22 mouse cellular contexts compared by ENCODE assay signal in the genomic region with DNA sequence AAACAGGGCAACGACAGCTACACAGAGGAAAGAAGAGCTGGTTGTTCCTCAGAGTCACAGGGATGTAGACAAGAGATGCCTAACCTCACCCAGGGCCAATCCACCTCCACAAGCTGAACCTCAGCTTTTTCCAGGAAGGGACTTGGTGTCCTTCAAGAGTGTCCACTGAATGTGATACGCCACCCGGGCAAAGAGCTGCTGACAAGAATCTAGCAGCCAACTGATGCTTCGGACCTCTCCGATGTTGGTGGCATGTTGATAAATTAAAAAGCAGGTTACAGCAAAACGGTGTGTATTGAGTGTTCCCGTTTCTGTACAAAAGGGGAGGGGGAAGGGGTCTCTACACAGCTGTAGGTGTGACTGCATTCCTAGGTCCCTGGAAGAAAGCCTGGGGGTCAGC. TPM values are rescaled to one million over a fixed set of nuclear protein-coding genes. Genes with fewer than 3 reads are reported as not detected.
"Had no signal": no experiment of that assay in that cellular context is flagged by ENCODE, and none has a peak within 500 bp of the region (broad histone marks: within the 10 kb centered on the region; RNA-seq: fewer than 3 reads in every experiment).

No protein-coding gene starts in this region.

- ATAC-seq: liver, postnatal 0 days; lung, postnatal 0 days; midbrain, embryonic 15.5 days had no signal

- H3K27ac ChIP-seq: kidney, embryonic 15.5 days; limb, embryonic 12.5 days; limb, embryonic 15.5 days; liver, embryonic 14.5 days; macrophage; midbrain, embryonic 12.5 days; midbrain, embryonic 15.5 days; neural tube, embryonic 12.5 days; neural tube, embryonic 15.5 days had no signal

- H3K9me3 ChIP-seq: kidney, embryonic 15.5 days; limb, embryonic 12.5 days; limb, embryonic 15.5 days; midbrain, embryonic 12.5 days; midbrain, embryonic 15.5 days; neural tube, embryonic 12.5 days; neural tube, embryonic 15.5 days had no signal

- H3K36me3 ChIP-seq: kidney, embryonic 15.5 days; limb, embryonic 12.5 days; limb, embryonic 15.5 days; midbrain, embryonic 12.5 days; midbrain, embryonic 15.5 days; neural tube, embryonic 12.5 days; neural tube, embryonic 15.5 days had no signal

- H3K4me3 ChIP-seq: kidney, embryonic 15.5 days; limb, embryonic 12.5 days; limb, embryonic 15.5 days; midbrain, embryonic 12.5 days; midbrain, embryonic 15.5 days; neural tube, embryonic 12.5 days; neural tube, embryonic 15.5 days had no signal

- H3K9ac ChIP-seq: kidney, embryonic 15.5 days; limb, embryonic 12.5 days; limb, embryonic 15.5 days; liver, embryonic 14.5 days; liver, postnatal 0 days; lung, embryonic 14.5 days; midbrain, embryonic 12.5 days; midbrain, embryonic 15.5 days; neural tube, embryonic 12.5 days; neural tube, embryonic 15.5 days had no signal

- DNase-seq: kidney, adult 11 months; kidney, adult 8-10 months; kidney, postnatal 10 days; kidney, postnatal 36 days; layer of hippocampus, adult 9-11 months; left cerebral cortex, postnatal 4 days; liver, postnatal 0 days; lung, embryonic 14.5 days; thymus, postnatal 25 days had no signal

- H3K4me2 ChIP-seq: kidney, embryonic 15.5 days; limb, embryonic 12.5 days; limb, embryonic 15.5 days; liver, embryonic 11.5 days; lung, embryonic 14.5 days; midbrain, embryonic 12.5 days; midbrain, embryonic 15.5 days; neural tube, embryonic 12.5 days; neural tube, embryonic 15.5 days had no signal

RNA-seq across cellular contexts. Expression of a gene that starts 28.3 kb away (rescaled TPM):
- total RNA-seq: megakaryocyte, adult 5-6 weeks had no signal
- polyA plus RNA-seq: liver, embryonic 11.5 days; liver, postnatal 0 days; thymus, postnatal 0 days had no signal
